Mouse (Mus musculus): ENCODE measurements around the gene Insig1.

DNA sequence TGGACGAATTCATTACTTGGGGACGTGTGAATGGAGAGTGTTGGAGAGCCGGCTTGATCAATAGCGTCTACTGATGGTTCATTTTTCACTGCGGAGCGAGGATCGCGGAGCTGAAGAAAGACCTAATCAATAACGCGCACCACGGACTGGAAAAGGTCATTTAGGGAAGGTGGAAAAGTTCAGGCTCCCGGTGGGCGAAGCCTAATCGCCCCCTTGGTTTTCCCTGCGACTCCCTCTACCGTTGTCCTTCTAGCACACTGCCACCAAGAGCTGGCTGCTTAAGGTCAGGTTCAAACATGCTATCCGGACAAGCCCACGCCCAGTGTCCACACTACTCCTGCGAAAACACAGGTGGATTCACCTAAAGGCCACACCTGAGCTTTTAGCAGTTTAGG, 47.4 kb downstream of the Insig1 start:
- no peak for TF ChIP-seq CTCF (IDR thresholded peaks at IDR 0.05)
- no peak for TF ChIP-seq EP300 (IDR thresholded peaks at IDR 0.05)

Measured in lung, postnatal 0 days (tissue).